Mouse (Mus musculus): Measurements from ENCODE around the gene 1110051M20Rik. TPM values are rescaled to one million over a fixed set of nuclear protein-coding genes. Genes with fewer than 3 reads are reported as not detected.

The 1110051M20Rik gene
- polyA plus RNA-seq, 1 experiment from 2014 or later = 75.3 TPM

DNA sequence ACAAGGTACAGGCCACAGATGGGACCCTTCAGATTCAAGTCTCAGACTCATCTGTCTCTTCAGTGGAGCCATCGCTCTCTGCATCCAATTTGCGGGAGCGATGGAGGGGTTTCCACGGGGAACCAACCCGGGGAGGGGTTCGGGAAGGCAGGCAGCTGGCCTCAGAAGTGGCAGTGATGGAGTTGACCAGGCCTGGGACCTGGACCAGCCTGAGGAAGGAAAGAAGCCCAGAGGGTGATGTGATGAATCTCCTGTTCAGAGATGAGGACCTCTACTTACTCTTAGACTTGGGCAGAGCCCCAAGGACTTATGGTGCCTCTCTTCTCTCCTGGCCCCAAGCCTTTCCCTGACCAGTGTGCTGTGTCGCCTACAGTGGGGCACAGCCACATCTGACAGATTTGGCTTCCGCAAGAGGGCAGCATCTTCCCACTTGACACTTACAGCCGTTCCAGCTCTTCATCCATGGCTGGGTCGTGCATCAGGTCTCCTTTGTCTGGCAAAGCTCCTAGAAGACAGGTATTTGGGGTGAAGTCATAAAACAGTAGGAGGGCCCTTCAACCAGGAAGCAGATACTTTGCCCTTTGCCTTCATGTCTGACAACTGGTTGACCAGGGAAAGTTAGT, 165.6 kb downstream of the 1110051M20Rik start:
- Histone ChIP-seq H3K4me1 (ENCODE audit: control insufficient read depth, insufficient read depth, low read length) (peaks cover 4% of the 10 kb centered on the region), H3K4me3 (ENCODE audit: low read depth, low read length) (no peak overlapping the region), H3K4me2 (ENCODE audit: low read depth, severe bottlenecking) (no peak overlapping the region), H3K9ac (ENCODE audit: low read length) (no peak overlapping the region), H3K9me3 (ENCODE audit: control insufficient read depth, low read length) (no peaks in the 10 kb centered on the region), H3K27ac (replicated peaks; ENCODE audit: low read depth, low read length) (no peak overlapping the region; the same call in 1 of the 2 replicates), H3K36me3 (ENCODE audit: control insufficient read depth, insufficient read depth, low read length) (peaks cover 20% of the 10 kb centered on the region), H3K27me3 (ENCODE audit: control insufficient read depth, insufficient read depth, low read length) (no peaks in the 10 kb centered on the region)
- DNase-seq (ENCODE audit: low spot score) (peak; percentile 75), ATAC-seq (ENCODE audit: insufficient number of reproducible peaks, low FRiP score, low TSS enrichment, low read depth) (0 out of 2 replicates have a peak, but pooled peaks have one; percentile 19)
- WGBS = 35% methylated on average over 10 of the region's 10 CpGs

DNA sequence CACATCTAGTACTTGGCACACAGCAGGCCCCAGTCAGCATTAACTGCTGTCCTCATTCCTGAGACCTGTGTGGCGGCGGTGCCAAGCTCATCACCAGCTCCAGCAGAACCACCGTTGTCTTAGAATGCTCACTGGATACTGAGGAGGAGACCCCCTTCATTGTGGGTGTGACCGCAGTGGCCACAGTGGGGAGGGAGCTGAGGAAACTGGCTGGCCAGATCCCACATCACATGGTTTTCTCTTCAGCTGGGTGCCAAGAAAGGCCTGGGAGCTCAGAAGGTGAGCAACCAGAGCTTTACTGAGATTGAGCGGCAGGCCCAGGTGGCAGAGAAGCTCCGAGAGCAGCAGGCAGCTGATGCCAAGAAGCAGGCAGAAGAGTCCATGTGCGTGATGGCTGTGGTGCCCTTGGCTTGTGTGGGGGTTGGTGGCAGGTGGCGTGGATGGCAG, 174.8 kb downstream of the 1110051M20Rik start:
- Histone ChIP-seq H3K4me3 (ENCODE audit: low read depth, low read length) (no peak overlapping the region), H3K36me3 (ENCODE audit: control insufficient read depth, insufficient read depth, low read length) (peaks cover 38% of the 10 kb centered on the region), H3K27me3 (ENCODE audit: control insufficient read depth, insufficient read depth, low read length) (no peaks in the 10 kb centered on the region), H3K4me2 (ENCODE audit: low read depth, severe bottlenecking) (no peak overlapping the region), H3K9ac (ENCODE audit: low read length) (no peak overlapping the region), H3K4me1 (ENCODE audit: control insufficient read depth, insufficient read depth, low read length) (no peaks in the 10 kb centered on the region; the same call in none of the 2 replicates), H3K9me3 (ENCODE audit: control insufficient read depth, low read length) (no peaks in the 10 kb centered on the region), H3K27ac (replicated peaks; ENCODE audit: low read depth, low read length) (no peak overlapping the region)
- no peak for ATAC-seq (ENCODE audit: insufficient number of reproducible peaks, low FRiP score, low TSS enrichment, low read depth)
- no peak for DNase-seq (ENCODE audit: low spot score)
- WGBS = 94% methylated on average over 8 of the region's 8 CpGs

GRCm38 (mm10) chr2:91268706-91269105, 175.8 kb downstream of the 1110051M20Rik start:
- Histone ChIP-seq H3K4me2 (ENCODE audit: low read depth, severe bottlenecking) (no peak overlapping the region), H3K4me3 (ENCODE audit: low read depth, low read length) (no peak overlapping the region), H3K36me3 (ENCODE audit: control insufficient read depth, insufficient read depth, low read length) (peaks cover 32% of the 10 kb centered on the region), H3K27me3 (ENCODE audit: control insufficient read depth, insufficient read depth, low read length) (no peaks in the 10 kb centered on the region), H3K4me1 (ENCODE audit: control insufficient read depth, insufficient read depth, low read length) (peaks cover 8% of the 10 kb centered on the region), H3K9me3 (ENCODE audit: control insufficient read depth, low read length) (no peaks in the 10 kb centered on the region), H3K9ac (ENCODE audit: low read length) (no peak overlapping the region), H3K27ac (replicated peaks; ENCODE audit: low read depth, low read length) (no peak overlapping the region)
- WGBS = 80% methylated on average over 2 of the region's 2 CpGs
- no peak for ATAC-seq (ENCODE audit: insufficient number of reproducible peaks, low FRiP score, low TSS enrichment, low read depth)
- DNase-seq (ENCODE audit: low spot score) = no peak

DNA sequence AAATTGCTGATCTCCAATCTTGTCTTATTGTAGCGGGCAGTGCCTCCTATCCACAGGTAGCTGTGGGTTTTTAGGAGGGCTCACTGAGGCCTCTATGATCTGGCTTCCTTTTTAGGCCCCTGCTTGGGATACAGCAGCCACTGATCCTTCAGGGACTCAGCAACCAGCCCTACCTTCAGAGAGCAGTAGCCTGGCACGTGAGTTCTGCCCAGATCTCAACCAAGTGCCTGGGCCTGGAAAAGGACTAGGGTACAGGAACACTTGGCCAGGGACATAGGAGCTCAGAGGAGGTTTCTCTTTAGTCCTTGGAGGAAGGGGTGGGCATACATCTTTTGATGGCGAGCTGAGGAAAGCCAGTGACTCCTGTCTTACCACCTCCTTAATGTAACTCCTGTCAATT, 176.5 kb downstream of the 1110051M20Rik start:
- Histone ChIP-seq H3K4me3 (ENCODE audit: low read depth, low read length) (no peak overlapping the region), H3K27me3 (ENCODE audit: control insufficient read depth, insufficient read depth, low read length) (no peaks in the 10 kb centered on the region), H3K4me1 (ENCODE audit: control insufficient read depth, insufficient read depth, low read length) (peaks cover 8% of the 10 kb centered on the region), H3K4me2 (ENCODE audit: low read depth, severe bottlenecking) (no peak overlapping the region), H3K9ac (ENCODE audit: low read length) (no peak overlapping the region), H3K36me3 (ENCODE audit: control insufficient read depth, insufficient read depth, low read length) (peaks cover 31% of the 10 kb centered on the region), H3K27ac (replicated peaks; ENCODE audit: low read depth, low read length) (no peak overlapping the region), H3K9me3 (ENCODE audit: control insufficient read depth, low read length) (no peaks in the 10 kb centered on the region)
- DNase-seq (ENCODE audit: low spot score) (no peak), ATAC-seq (ENCODE audit: insufficient number of reproducible peaks, low FRiP score, low TSS enrichment, low read depth) (no peak)
- WGBS = 96% methylated on average over 3 of the region's 3 CpGs

DNA sequence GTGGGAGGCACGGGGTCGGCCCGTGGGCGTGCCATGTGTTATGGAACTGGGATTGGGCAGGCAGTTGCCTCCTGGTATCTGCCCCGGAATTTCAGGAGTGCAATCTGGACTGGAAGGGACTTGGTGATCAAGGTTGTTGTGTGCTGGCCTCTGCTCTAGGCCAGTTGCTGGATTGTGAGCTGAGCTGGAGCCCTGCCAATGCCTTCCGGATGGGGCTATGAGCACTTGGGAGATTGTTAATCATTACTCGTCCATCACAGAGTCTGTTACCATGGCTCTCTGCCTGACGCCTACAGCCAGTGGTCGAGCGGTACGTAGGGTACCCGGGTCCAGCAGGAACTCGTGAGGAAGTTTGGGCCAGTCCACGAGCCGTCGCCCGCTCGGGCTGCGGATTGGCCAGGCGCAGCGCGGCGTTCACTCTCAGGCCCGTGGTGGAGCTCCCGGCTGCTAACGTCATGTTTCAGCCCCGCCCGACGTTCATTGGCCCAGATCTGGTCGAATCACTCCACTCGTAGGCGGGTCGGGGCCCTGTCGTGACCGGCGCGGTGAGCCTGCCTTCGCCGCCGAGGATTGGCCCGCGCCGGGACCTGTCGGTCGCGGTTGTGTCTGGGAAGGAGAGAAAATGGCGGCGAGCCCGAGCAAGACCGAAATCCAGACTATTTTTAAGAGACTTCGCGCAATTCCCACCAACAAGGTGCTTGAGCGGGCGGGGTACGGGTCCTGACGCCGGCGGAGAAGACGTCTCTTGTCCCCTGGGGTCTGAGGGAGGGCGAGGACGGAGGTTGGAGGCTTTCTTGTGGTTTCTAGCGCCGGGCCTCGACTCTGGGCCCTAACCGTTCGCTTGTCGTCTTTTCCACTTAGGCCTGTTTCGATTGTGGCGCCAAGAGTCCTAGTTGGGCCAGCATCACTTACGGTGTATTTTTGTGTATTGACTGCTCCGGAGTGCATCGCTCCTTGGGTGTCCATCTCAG, 179.5 kb downstream of the 1110051M20Rik start, which contains the start of gene Arfgap2:
Gene Arfgap2, plus strand, starts transcription at position 264 of the 971 bp plus-strand sequence.
- H3K9ac ChIP-seq (ENCODE audit: low read length) = peak within 1 kb of the TSS; percentile 94
- H3K4me1 ChIP-seq (ENCODE audit: control insufficient read depth, insufficient read depth, low read length) = peaks cover 8% of the 10 kb centered on the region
- H3K4me2 ChIP-seq (ENCODE audit: low read depth, severe bottlenecking) = peak within 1 kb of the TSS; percentile 65
- H3K27ac ChIP-seq (replicated peaks; ENCODE audit: low read depth, low read length) = peak within 1 kb of the TSS; percentile 87
- peaks cover 29% of the 10 kb centered on the region for H3K36me3 ChIP-seq (ENCODE audit: control insufficient read depth, insufficient read depth, low read length)
- 2% methylated on average over 72 of the region's 72 CpGs for whole genome bisulfite sequencing
- H3K4me3 ChIP-seq (ENCODE audit: low read depth, low read length) = peak within 1 kb of the TSS; percentile 92
- ATAC-seq (ENCODE audit: insufficient number of reproducible peaks, low FRiP score, low TSS enrichment, low read depth) (peak; percentile 98), DNase-seq (ENCODE audit: low spot score) (peak; percentile 98)
- H3K9me3 ChIP-seq (ENCODE audit: control insufficient read depth, low read length) = no peaks in the 10 kb centered on the region
- no peaks in the 10 kb centered on the region for H3K27me3 ChIP-seq (ENCODE audit: control insufficient read depth, insufficient read depth, low read length)

DNA sequence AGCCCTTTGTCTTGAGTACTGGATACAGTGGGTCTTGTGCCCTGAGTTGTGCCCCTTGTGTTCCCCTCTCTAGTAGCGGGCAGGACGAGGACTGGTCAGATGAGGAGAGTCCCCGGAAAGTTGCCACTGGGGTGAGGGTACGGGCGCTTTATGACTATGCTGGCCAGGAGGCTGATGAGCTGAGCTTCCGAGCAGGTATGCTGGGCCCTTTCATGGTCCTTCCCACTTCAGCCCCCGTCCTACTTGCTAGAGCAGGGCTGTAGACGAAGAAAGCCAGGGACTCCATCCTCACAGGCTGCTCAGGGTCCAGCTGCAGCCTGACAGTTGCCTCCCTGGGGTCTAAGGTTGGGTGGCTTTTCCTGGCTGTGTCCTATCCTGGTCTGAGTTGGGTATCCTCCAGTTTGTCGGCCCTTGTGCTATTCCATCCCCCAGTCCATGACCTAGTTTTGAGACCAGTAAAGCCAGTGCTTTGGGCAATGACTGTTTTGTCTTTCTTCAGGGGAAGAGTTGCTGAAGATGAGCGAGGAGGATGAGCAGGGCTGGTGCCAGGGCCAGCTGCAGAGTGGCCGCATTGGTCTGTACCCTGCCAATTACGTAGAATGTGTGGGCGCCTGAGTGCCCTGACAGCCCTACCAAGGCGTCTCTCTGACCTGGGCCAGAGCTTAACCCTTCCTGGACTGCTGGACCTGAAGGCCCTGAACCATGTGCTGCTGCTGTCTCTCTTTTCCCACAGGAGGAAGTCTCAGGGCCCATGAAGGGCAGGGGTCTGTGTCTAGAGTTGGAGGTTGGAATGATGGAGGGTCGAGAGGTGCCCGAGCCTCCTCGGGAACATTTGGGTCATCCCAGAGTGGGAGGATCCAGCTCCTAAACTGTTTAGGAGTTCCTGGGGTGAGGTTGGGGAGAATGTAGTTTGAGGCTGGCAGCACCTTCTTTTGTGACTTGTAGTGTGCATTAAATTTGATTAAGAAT, 180.5 kb downstream of the 1110051M20Rik start:
- H3K9ac ChIP-seq (ENCODE audit: low read length) = peak overlapping the region; percentile 55
- H3K27me3 ChIP-seq (ENCODE audit: control insufficient read depth, insufficient read depth, low read length) = no peaks in the 10 kb centered on the region
- 88% methylated on average over 17 of the region's 17 CpGs for WGBS
- H3K4me2 ChIP-seq (ENCODE audit: low read depth, severe bottlenecking) = peak overlapping the region; percentile 65
- H3K9me3 ChIP-seq (ENCODE audit: control insufficient read depth, low read length) = no peaks in the 10 kb centered on the region
- H3K4me3 ChIP-seq (ENCODE audit: low read depth, low read length) = peak overlapping the region; percentile 92
- DNase-seq (ENCODE audit: low spot score) (no peak), ATAC-seq (ENCODE audit: insufficient number of reproducible peaks, low FRiP score, low TSS enrichment, low read depth) (peak; percentile 5; the same call in 1 of the 2 replicates)
- peaks cover 21% of the 10 kb centered on the region for H3K36me3 ChIP-seq (ENCODE audit: control insufficient read depth, insufficient read depth, low read length)
- H3K27ac ChIP-seq (replicated peaks; ENCODE audit: low read depth, low read length) = peak overlapping the region; percentile 87
- peaks cover 8% of the 10 kb centered on the region for H3K4me1 ChIP-seq (ENCODE audit: control insufficient read depth, insufficient read depth, low read length)

GRCm38 (mm10) chr2:91259493-91259892, 185.0 kb downstream of the 1110051M20Rik start:
- Histone ChIP-seq H3K27me3 (ENCODE audit: control insufficient read depth, insufficient read depth, low read length) (peaks cover 7% of the 10 kb centered on the region), H3K9ac (ENCODE audit: low read length) (no peak overlapping the region), H3K36me3 (ENCODE audit: control insufficient read depth, insufficient read depth, low read length) (peaks cover 7% of the 10 kb centered on the region; the same call in 1 of the 2 replicates), H3K27ac (replicated peaks; ENCODE audit: low read depth, low read length) (no peak overlapping the region), H3K4me1 (ENCODE audit: control insufficient read depth, insufficient read depth, low read length) (peaks cover 33% of the 10 kb centered on the region), H3K9me3 (ENCODE audit: control insufficient read depth, low read length) (no peaks in the 10 kb centered on the region), H3K4me2 (ENCODE audit: low read depth, severe bottlenecking) (no peak overlapping the region), H3K4me3 (ENCODE audit: low read depth, low read length) (no peak overlapping the region)
- no peak for DNase-seq (ENCODE audit: low spot score)
- no peak for ATAC-seq (ENCODE audit: insufficient number of reproducible peaks, low FRiP score, low TSS enrichment, low read depth)
- 88% methylated on average over 1 of the region's 1 CpGs for WGBS

Data from limb, embryonic 11.5 days (tissue).